Mouse (Mus musculus): ENCODE measurements around the gene 6820408C15Rik.

GRCm38 (mm10) chr2:152472434-152472833, 57.0 kb downstream of the 6820408C15Rik start:
- TF ChIP-seq CTCF (IDR thresholded peaks at IDR 0.05; ENCODE audit: insufficient read depth, low read length) (no peak), POLR2A (IDR thresholded peaks at IDR 0.05; ENCODE audit: borderline replicate concordance, extremely low read depth, low read depth, low read length) (no peak)

Measured in lung, adult 2 months (tissue).